Mouse (Mus musculus): ENCODE measurements around the gene Btbd35f3. TPM values are rescaled to one million over a fixed set of nuclear protein-coding genes. Genes with fewer than 3 reads are reported as not detected.
"Not testable (repeated sequence)": the region's sequence is repeated elsewhere in the genome, so short reads cannot be mapped to it uniquely, and the experiment has no call there.

The Btbd35f3 gene
- not detected for polyA plus RNA-seq (2012; fragmentation: generic; extraction: Trizol)
- long read RNA-seq, experiment 1: 0 reads
- long read RNA-seq, experiment 2: 0 reads

- not testable (repeated sequence) for H3K79me3 ChIP-seq (ENCODE audit: low read depth); H3K36me3 ChIP-seq (ENCODE audit: control insufficient read depth, insufficient read depth); H3K4me3 ChIP-seq (ENCODE audit: insufficient read depth, poor library complexity, severe bottlenecking); H3K27me3 ChIP-seq (ENCODE audit: control insufficient read depth, insufficient read depth, insufficient read length); H3K79me2 ChIP-seq (ENCODE audit: control insufficient read depth, insufficient read depth); H3ac ChIP-seq (ENCODE audit: control insufficient read depth, insufficient read length, low read depth)
These were observed at the start of gene Btbd35f3 for GRCm38 (mm10) chrX:4037374-4037773. Gene Btbd35f3, plus strand, starts transcription at chrX:4037674.

Other genes with a start within 250 kb of the Btbd35f3 start
- gene Btbd35f16, start 80.7 kb upstream of the Btbd35f3 start, polyA plus RNA-seq (2012; fragmentation: generic; extraction: Trizol): not detected
- gene Btbd35f28, start 158.9 kb downstream of the Btbd35f3 start, polyA plus RNA-seq (2012; fragmentation: generic; extraction: Trizol): not detected

All from C2C12 (cell line).